Mouse (Mus musculus) neural tube, embryonic 11.5 days (tissue): ENCODE results near the gene Rab11fip4. TPM values are rescaled to one million over a fixed set of nuclear protein-coding genes. Genes with fewer than 3 reads are reported as not detected.

Source experiments
- ATAC-seq: fragments of 200-750 bp; cut with Nextera tagmentation; 2 replicates; pipeline ENCODE4 v1.8.0; 2017; ENCODE audit warnings: moderate number of reproducible peaks, mild to moderate bottlenecking, moderate TSS enrichment, moderate library complexity; ENCODE audit not compliant: insufficient read depth, low FRiP score, low TSS enrichment
- DNase-seq: peaks from one replicate; pipeline ENCODE4 v3.0.0-alpha.2; 2015; ENCODE audit warnings: low spot score
- H3K27ac ChIP-seq: fragments of 300-500 bp; sonication (generic); 2 replicates; pipeline ENCODE4 v1.5.1; 2014; ENCODE audit warnings: low read depth, mild to moderate bottlenecking, low read length
- H3K27me3 ChIP-seq: fragments of 300-500 bp; sonication (generic); 2 replicates; pipeline ENCODE4 v1.6.1; 2014; ENCODE audit warnings: mild to moderate bottlenecking, low read length, mixed read lengths; ENCODE audit not compliant: control insufficient read depth, insufficient read depth
- H3K36me3 ChIP-seq: fragments of 300-500 bp; sonication (generic); 2 replicates; pipeline ENCODE4 v1.6.1; 2014; ENCODE audit warnings: mild to moderate bottlenecking, low read length, moderate library complexity, mixed read lengths; ENCODE audit not compliant: control insufficient read depth, insufficient read depth
- H3K4me1 ChIP-seq: fragments of 300-500 bp; sonication (generic); 2 replicates; pipeline ENCODE4 v1.6.1; 2014; ENCODE audit warnings: low read length, mixed read lengths; ENCODE audit not compliant: control insufficient read depth, insufficient read depth
- H3K4me2 ChIP-seq: fragments of 300-500 bp; sonication (generic); 2 replicates; pipeline ENCODE4 v1.6.1; 2014; ENCODE audit warnings: low read depth, mild to moderate bottlenecking, moderate library complexity
- H3K4me3 ChIP-seq: fragments of 300-500 bp; sonication (generic); 2 replicates; pipeline ENCODE4 v1.5.1; 2014; ENCODE audit warnings: low read depth, low read length
- H3K9ac ChIP-seq: fragments of 300-500 bp; sonication (generic); 2 replicates; pipeline ENCODE4 v1.6.1; 2014; ENCODE audit warnings: mild to moderate bottlenecking, low read length
- H3K9me3 ChIP-seq: fragments of 300-500 bp; sonication (generic); 2 replicates; pipeline ENCODE4 v1.6.1; 2016; ENCODE audit warnings: low read length; ENCODE audit not compliant: control insufficient read depth
- WGBS: fragments of 180-500 bp; shearing (Covaris S2); extraction: QIAGEN DNeasy Blood & Tissue Kit; methylation state at CpG from one replicate; pipeline ENCODE4 v1.1.7; 2014; 5-methylcytosine and 5-hydroxymethylcytosine counted together
- polyA plus RNA-seq: library from polyadenylated mRNA; unstranded; fragments of >200 nt; fragmentation: Nextera tagmentation; extraction: Ambion mirVana; gene quantifications from 2 replicates; pipeline ENCODE4 v1.2.1, GENCODE M21; 2014

The Rab11fip4 gene
- polyA plus RNA-seq, 1 experiment from 2014 or later: 15.2 TPM

DNA sequence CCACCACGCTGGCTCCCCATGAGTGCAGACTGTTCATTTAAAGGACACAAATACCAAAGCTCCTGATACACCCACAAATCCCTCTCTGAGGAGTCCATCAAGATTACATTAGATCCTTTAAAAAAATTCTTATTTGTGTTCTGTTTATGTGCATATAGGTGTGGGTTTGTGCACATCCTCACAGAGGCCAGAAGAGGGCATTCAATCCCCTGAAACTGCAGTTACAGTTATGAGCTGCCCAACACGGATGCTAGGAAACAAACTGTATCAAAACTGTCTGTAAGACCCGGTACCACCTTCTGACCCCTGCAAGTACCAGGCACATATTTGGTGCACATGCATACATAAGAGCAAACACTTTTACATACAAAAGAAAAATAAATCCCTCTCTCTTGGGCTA lies 37.7 kb downstream of the Rab11fip4 start:
- no peaks in the 10 kb centered on the region for H3K27me3 ChIP-seq
- no peak overlapping the region for H3K4me2 ChIP-seq
- H3K27ac ChIP-seq: no peak overlapping the region
- WGBS: 79% methylated on average over 3 of the region's 3 CpGs
- no peak overlapping the region for H3K9ac ChIP-seq
- no peaks in the 10 kb centered on the region for H3K9me3 ChIP-seq
- no peaks in the 10 kb centered on the region for H3K4me1 ChIP-seq
- no peak for ATAC-seq
- H3K4me3 ChIP-seq: no peak overlapping the region
- no peaks in the 10 kb centered on the region for H3K36me3 ChIP-seq
- DNase-seq: no peak

- H3K4me2 ChIP-seq: no peak overlapping the region
- no peaks in the 10 kb centered on the region for H3K9me3 ChIP-seq
- H3K27me3 ChIP-seq: no peaks in the 10 kb centered on the region
- ATAC-seq (no peak), DNase-seq (no peak)
- WGBS: 78% methylated on average over 7 of the region's 7 CpGs
- no peak overlapping the region for H3K4me3 ChIP-seq
- no peaks in the 10 kb centered on the region for H3K36me3 ChIP-seq
- H3K4me1 ChIP-seq: no peaks in the 10 kb centered on the region
- no peak overlapping the region for H3K9ac ChIP-seq
- no peak overlapping the region for H3K27ac ChIP-seq
These were observed 38.9 kb downstream of the Rab11fip4 start for GRCm38 (mm10) chr11:79629752-79630374.

- H3K4me1 ChIP-seq: no peaks in the 10 kb centered on the region
- no peak overlapping the region for H3K4me3 ChIP-seq
- H3K4me2 ChIP-seq: no peak overlapping the region
- no peaks in the 10 kb centered on the region for H3K36me3 ChIP-seq
- DNase-seq (no peak), ATAC-seq (no peak)
- no peak overlapping the region for H3K27ac ChIP-seq
- no peaks in the 10 kb centered on the region for H3K27me3 ChIP-seq
- H3K9ac ChIP-seq: no peak overlapping the region
- no peaks in the 10 kb centered on the region for H3K9me3 ChIP-seq
- 38% methylated on average over 6 of the region's 6 CpGs for WGBS
These were observed 39.5 kb downstream of the Rab11fip4 start for GRCm38 (mm10) chr11:79630521-79630920.

DNA sequence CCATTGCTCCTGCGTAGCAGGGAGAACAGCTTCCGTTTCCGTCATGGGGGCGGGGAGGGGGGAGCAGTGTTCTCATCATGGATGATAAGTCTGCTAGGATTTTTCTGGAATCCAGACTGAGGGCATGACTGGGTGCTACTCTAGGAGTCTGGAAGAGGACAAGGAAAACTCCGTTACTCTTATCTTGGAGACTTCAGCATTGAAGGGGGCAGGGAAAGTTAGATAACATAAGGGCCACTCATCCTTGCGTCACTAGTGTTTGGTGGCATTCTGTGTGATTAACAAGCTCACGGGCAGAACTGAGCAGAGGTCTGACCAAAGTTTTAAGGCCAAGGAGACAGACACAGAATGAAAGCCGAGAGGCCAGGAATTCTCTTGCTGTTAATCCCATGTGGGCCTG lies 42.4 kb downstream of the Rab11fip4 start:
- no peak for DNase-seq
- ATAC-seq: no peak
- H3K27ac ChIP-seq: no peak overlapping the region
- no peak overlapping the region for H3K9ac ChIP-seq
- no peaks in the 10 kb centered on the region for H3K9me3 ChIP-seq
- WGBS: 87% methylated on average over 8 of the region's 8 CpGs
- H3K4me3 ChIP-seq: no peak overlapping the region
- no peaks in the 10 kb centered on the region for H3K27me3 ChIP-seq
- no peak overlapping the region for H3K4me2 ChIP-seq
- no peaks in the 10 kb centered on the region for H3K36me3 ChIP-seq
- no peaks in the 10 kb centered on the region for H3K4me1 ChIP-seq

GRCm38 (mm10) chr11:79635661-79636449 lies 44.8 kb downstream of the Rab11fip4 start:
- Histone ChIP-seq H3K4me1 (peaks cover 17% of the 10 kb centered on the region), H3K9ac (no peak overlapping the region), H3K27ac (no peak overlapping the region), H3K9me3 (no peaks in the 10 kb centered on the region), H3K4me3 (no peak overlapping the region), H3K4me2 (no peak overlapping the region), H3K27me3 (no peaks in the 10 kb centered on the region), H3K36me3 (no peaks in the 10 kb centered on the region)
- ATAC-seq (no peak), DNase-seq (no peak)
- WGBS: 77% methylated on average over 6 of the region's 6 CpGs

- Histone ChIP-seq H3K4me1 (peaks cover 17% of the 10 kb centered on the region), H3K27ac (no peak overlapping the region), H3K27me3 (no peaks in the 10 kb centered on the region), H3K36me3 (no peaks in the 10 kb centered on the region), H3K4me3 (no peak overlapping the region), H3K9ac (no peak overlapping the region), H3K9me3 (no peaks in the 10 kb centered on the region), H3K4me2 (no peak overlapping the region)
- 59% methylated on average over 1 of the region's 1 CpGs for WGBS
- DNase-seq (no peak), ATAC-seq (no peak)
These were observed 45.5 kb downstream of the Rab11fip4 start for GRCm38 (mm10) chr11:79636481-79636880.

GRCm38 (mm10) chr11:79638691-79639090 lies 47.7 kb downstream of the Rab11fip4 start:
- no peak for ATAC-seq
- H3K4me1 ChIP-seq: peaks cover 20% of the 10 kb centered on the region
- 66% methylated on average over 5 of the region's 5 CpGs for WGBS
- H3K27me3 ChIP-seq: no peaks in the 10 kb centered on the region
- no peaks in the 10 kb centered on the region for H3K36me3 ChIP-seq
- H3K4me3 ChIP-seq: no peak overlapping the region
- no peaks in the 10 kb centered on the region for H3K9me3 ChIP-seq
- no peak for DNase-seq
- no peak overlapping the region for H3K9ac ChIP-seq
- no peak overlapping the region for H3K4me2 ChIP-seq
- no peak overlapping the region for H3K27ac ChIP-seq

- Histone ChIP-seq H3K4me3 (no peak overlapping the region), H3K4me1 (peaks cover 32% of the 10 kb centered on the region), H3K27me3 (no peaks in the 10 kb centered on the region), H3K36me3 (no peaks in the 10 kb centered on the region), H3K27ac (no peak overlapping the region), H3K9ac (no peak overlapping the region), H3K4me2 (no peak overlapping the region), H3K9me3 (no peaks in the 10 kb centered on the region)
- DNase-seq: no peak
- ATAC-seq: no peak
- 51% methylated on average over 8 of the region's 8 CpGs for WGBS
These were observed 50.1 kb downstream of the Rab11fip4 start for GRCm38 (mm10) chr11:79640940-79641733.
